Mouse (Mus musculus) heart, embryonic 16.5 days (tissue): ENCODE results near the gene Sned1. TPM values are rescaled to one million over a fixed set of nuclear protein-coding genes. Genes with fewer than 3 reads are reported as not detected.

Source experiments
- microRNA-seq: library from miRNA; unstranded; fragments of <30 nt; microRNA quantifications from one replicate; pipeline ENCODE4, GENCODE M21; 2017
- polyA plus RNA-seq: library from polyadenylated mRNA; unstranded; fragments of >200 nt; fragmentation: Nextera tagmentation; extraction: Ambion mirVana; gene quantifications from 2 replicates; pipeline ENCODE4 v1.2.1, GENCODE M21; 2015

Gene Sned1
- polyA plus RNA-seq, 1 experiment from 2014 or later = 3.6 TPM

Small RNA genes within 50 kb of the gene (microRNA-seq; reads per million reads assigned to microRNA genes)
- gene Mir6901 (not detected), gene Mir6902 (not detected)

Other genes with a start within 250 kb of the Sned1 start
- not detected in 2 replicates for gene Aqp12, start 229.5 kb upstream of the Sned1 start, polyA plus RNA-seq
- gene Kif1a, start 133.9 kb upstream of the Sned1 start, polyA plus RNA-seq = 8.3 and 11.3 TPM in 2 replicates
- not detected in 2 replicates for gene Agxt, start 100.6 kb upstream of the Sned1 start, polyA plus RNA-seq
- gene 2310007B03Rik, start 74.9 kb upstream of the Sned1 start, polyA plus RNA-seq = 0.75 and 2.1 TPM in 2 replicates
- gene Crocc2, start 67.1 kb upstream of the Sned1 start, polyA plus RNA-seq = 0.38 and 0.95 TPM in 2 replicates
- gene Mterf4, start 70.1 kb downstream of the Sned1 start, polyA plus RNA-seq = 21.1 and 23.1 TPM in 2 replicates
- 48.4 and 49.9 TPM in 2 replicates for gene Ppp1r7, start 107.0 kb downstream of the Sned1 start, polyA plus RNA-seq
- gene Pask, start 107.6 kb downstream of the Sned1 start, polyA plus RNA-seq = 7.3 and 7.6 TPM in 2 replicates
- 0.12 and 0.26 TPM in 2 replicates for gene Ano7, start 138.1 kb downstream of the Sned1 start, polyA plus RNA-seq
- 116 and 129 TPM in 2 replicates for gene Hdlbp, start 243.0 kb downstream of the Sned1 start, polyA plus RNA-seq